In genomic region chr10:79524433-79524832, GRCm38 (mm10) we compare ENCODE assay signal across 35 mouse cellular contexts. TPM values are rescaled to one million over a fixed set of nuclear protein-coding genes. Genes with fewer than 3 reads are reported as not detected.
"Had no signal": no experiment of that assay in that cellular context is flagged by ENCODE, and none has a peak within 500 bp of the region (broad histone marks: within the 10 kb centered on the region; RNA-seq: fewer than 3 reads in every experiment).

No protein-coding gene starts in this region.

- H3K27ac ChIP-seq: gastrocnemius, adult 2 months; heart, adult 2 months; heart, embryonic 13.5 days; heart, embryonic 15.5 days; hindbrain, embryonic 10.5 days; hindbrain, embryonic 12.5 days; layer of hippocampus, adult 2 months; left cerebral cortex, adult 2 months; limb, embryonic 12.5 days; liver, embryonic 13.5 days had no signal

- DNase-seq: gastrocnemius, adult 2 months; gastrocnemius, postnatal 10 days; gastrocnemius, postnatal 25 days; heart, adult 2 months; heart, postnatal 4 days; kidney, adult 8-10 months; kidney, postnatal 10 days; kidney, postnatal 25 days; kidney, postnatal 4 days; liver; liver, embryonic 13.5 days had no signal

- H3K9ac ChIP-seq: heart, embryonic 13.5 days; heart, embryonic 15.5 days; hindbrain, embryonic 12.5 days; limb, embryonic 12.5 days; liver, embryonic 13.5 days had no signal

- H3K9me3 ChIP-seq: heart, embryonic 13.5 days; heart, embryonic 15.5 days; hindbrain, embryonic 10.5 days; hindbrain, embryonic 12.5 days; limb, embryonic 12.5 days; liver, embryonic 13.5 days had no signal

- H3K36me3 ChIP-seq: hindbrain, embryonic 12.5 days had no signal

- H3K4me3 ChIP-seq: gastrocnemius, adult 2 months; heart, adult 2 months; heart, embryonic 13.5 days; heart, embryonic 15.5 days; hindbrain, embryonic 10.5 days; hindbrain, embryonic 12.5 days; layer of hippocampus, adult 2 months; left cerebral cortex, adult 2 months; limb, embryonic 12.5 days; liver, embryonic 13.5 days had no signal

- H3K4me1 ChIP-seq: hindbrain, embryonic 10.5 days; hindbrain, embryonic 12.5 days; limb, embryonic 12.5 days; liver, embryonic 13.5 days had no signal

- H3K27me3 ChIP-seq: heart, embryonic 13.5 days; heart, embryonic 15.5 days; hindbrain, embryonic 12.5 days; limb, embryonic 12.5 days; liver, embryonic 13.5 days had no signal

- H3K4me2 ChIP-seq: heart, embryonic 11.5 days; heart, embryonic 13.5 days; heart, embryonic 15.5 days; hindbrain, embryonic 12.5 days; limb, embryonic 12.5 days; liver, embryonic 11.5 days; liver, embryonic 13.5 days had no signal

- ATAC-seq: forebrain, embryonic 16.5 days; hindbrain, embryonic 16.5 days; inflammation-experienced regulatory T-cells, adult 6 months; intestine, embryonic 16.5 days had no signal

RNA-seq across cellular contexts. Expression of gene Vmn2r83, which starts 55.9 kb away (rescaled TPM):
- total RNA-seq: gastrocnemius, adult 2 months; gastrocnemius, postnatal 10 days; gastrocnemius, postnatal 25 days; heart, adult 2 months; heart, postnatal 25 days; heart, postnatal 4 days; layer of hippocampus, adult 2 months; layer of hippocampus, postnatal 10 days; layer of hippocampus, postnatal 25 days; left cerebral cortex, adult 2 months; left cerebral cortex, postnatal 14 days; left cerebral cortex, postnatal 36 days had no signal
- polyA plus RNA-seq: forebrain, embryonic 16.5 days; frontal cortex, adult 2 months; gonadal fat pad, adult 2 months; heart, adult 2 months; heart, embryonic 11.5 days; heart, embryonic 13.5 days; heart, embryonic 15.5 days; heart, postnatal 0 days; hindbrain, embryonic 10.5 days; inflammation-experienced regulatory T-cells, adult 6 months; intestine, embryonic 16.5 days; kidney, embryonic 14.5 days; kidney, embryonic 16.5 days; limb, embryonic 12.5 days; limb, embryonic 14.5 days; liver, embryonic 11.5 days; liver, embryonic 13.5 days had no signal
